Mouse (Mus musculus) embryonic facial prominence, embryonic 11.5 days (tissue): ENCODE measurements around the gene Slc6a5. TPM values are rescaled to one million over a fixed set of nuclear protein-coding genes. Genes with fewer than 3 reads are reported as not detected.

ENCODE experiments used
- ATAC-seq: fragments of 200-750 bp; cut with Nextera tagmentation; replicated peaks from 2 replicates; pipeline ENCODE4 v1.8.0; 2017; ENCODE audit warnings: low read depth; ENCODE audit not compliant: insufficient number of reproducible peaks, low FRiP score, low TSS enrichment
- DNase-seq: peaks from one replicate; pipeline ENCODE4 v3.0.0-alpha.2; 2015; ENCODE audit warnings: low spot score
- H3K27ac ChIP-seq: fragments of 300-500 bp; sonication (generic); replicated peaks from 2 replicates; pipeline ENCODE4 v1.5.1; 2014; ENCODE audit warnings: mild to moderate bottlenecking, low read depth, low read length, control low read depth
- H3K27me3 ChIP-seq: fragments of 300-500 bp; sonication (generic); 2 replicates; pipeline ENCODE4 v1.6.1; 2014; ENCODE audit warnings: mild to moderate bottlenecking, low read length, moderate library complexity, mixed read lengths; ENCODE audit not compliant: control insufficient read depth, insufficient read depth
- H3K36me3 ChIP-seq: fragments of 300-500 bp; sonication (generic); replicated peaks from 2 replicates; pipeline ENCODE4 v1.6.1; 2014; ENCODE audit warnings: low read depth, mild to moderate bottlenecking, low read length, moderate library complexity, mixed read lengths; ENCODE audit not compliant: control insufficient read depth, insufficient read depth
- H3K4me1 ChIP-seq: fragments of 300-500 bp; sonication (generic); 2 replicates; pipeline ENCODE4 v1.6.1; 2014; ENCODE audit warnings: low read length, mixed read lengths; ENCODE audit not compliant: control insufficient read depth, insufficient read depth
- H3K4me2 ChIP-seq: fragments of 300-500 bp; sonication (generic); 2 replicates; pipeline ENCODE4 v1.6.1; 2014; ENCODE audit warnings: low read depth, mild to moderate bottlenecking, control low read depth, low read length, moderate library complexity
- H3K4me3 ChIP-seq: fragments of 300-500 bp; sonication (generic); 2 replicates; pipeline ENCODE4 v1.5.1; 2014; ENCODE audit warnings: low read depth, low read length, control low read depth
- H3K9ac ChIP-seq: fragments of 300-500 bp; sonication (generic); replicated peaks from 2 replicates; pipeline ENCODE4 v1.6.1; 2014; ENCODE audit warnings: mild to moderate bottlenecking, control low read depth, low read length
- H3K9me3 ChIP-seq: fragments of 300-500 bp; sonication (generic); replicated peaks from 2 replicates; pipeline ENCODE4 v1.6.1; 2016; ENCODE audit warnings: mild to moderate bottlenecking, low read length, inconsistent platforms, mixed read lengths; ENCODE audit not compliant: control insufficient read depth
- WGBS: fragments of 180-500 bp; shearing (Covaris S2); extraction: QIAGEN DNeasy Blood & Tissue Kit; methylation state at CpG from one replicate; pipeline ENCODE4 v1.1.7; 2014; 5-methylcytosine and 5-hydroxymethylcytosine counted together
- polyA plus RNA-seq: library from polyadenylated mRNA; unstranded; fragments of >200 nt; fragmentation: Nextera tagmentation; extraction: Ambion mirVana; gene quantifications from 2 replicates; pipeline ENCODE4 v1.2.1, GENCODE M21; 2014

Slc6a5 gene
- polyA plus RNA-seq, 1 experiment from 2014 or later: 0.06 TPM

DNA sequence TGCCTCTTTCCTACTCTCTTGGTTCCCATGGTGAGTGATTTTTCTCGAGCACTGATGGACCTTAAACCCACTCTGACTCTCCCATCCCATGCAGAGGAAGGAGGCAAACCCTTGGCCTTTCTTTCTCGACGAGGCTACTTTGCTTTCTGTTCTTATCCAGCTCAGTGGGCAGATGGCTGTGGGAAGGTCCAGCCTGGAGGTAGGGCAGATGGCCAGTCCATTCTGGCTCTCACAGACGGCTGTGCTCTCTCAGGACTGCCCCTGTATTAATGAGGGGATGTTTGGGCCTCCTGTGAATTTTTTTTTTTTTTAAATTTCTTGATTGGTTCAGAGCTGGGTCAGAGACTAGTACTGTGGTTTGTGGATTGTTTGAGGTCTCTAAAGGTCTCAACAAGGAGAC, 59.6 kb downstream of the Slc6a5 start:
- Histone ChIP-seq H3K9ac (no peak overlapping the region), H3K4me3 (no peak overlapping the region), H3K27me3 (peaks cover 10% of the 10 kb centered on the region), H3K9me3 (no peaks in the 10 kb centered on the region), H3K27ac (no peak overlapping the region), H3K4me2 (no peak overlapping the region), H3K4me1 (no peaks in the 10 kb centered on the region), H3K36me3 (no peaks in the 10 kb centered on the region)
- WGBS: 57% methylated on average over 4 of the region's 4 CpGs
- DNase-seq (no peak), ATAC-seq (no peak)

DNA sequence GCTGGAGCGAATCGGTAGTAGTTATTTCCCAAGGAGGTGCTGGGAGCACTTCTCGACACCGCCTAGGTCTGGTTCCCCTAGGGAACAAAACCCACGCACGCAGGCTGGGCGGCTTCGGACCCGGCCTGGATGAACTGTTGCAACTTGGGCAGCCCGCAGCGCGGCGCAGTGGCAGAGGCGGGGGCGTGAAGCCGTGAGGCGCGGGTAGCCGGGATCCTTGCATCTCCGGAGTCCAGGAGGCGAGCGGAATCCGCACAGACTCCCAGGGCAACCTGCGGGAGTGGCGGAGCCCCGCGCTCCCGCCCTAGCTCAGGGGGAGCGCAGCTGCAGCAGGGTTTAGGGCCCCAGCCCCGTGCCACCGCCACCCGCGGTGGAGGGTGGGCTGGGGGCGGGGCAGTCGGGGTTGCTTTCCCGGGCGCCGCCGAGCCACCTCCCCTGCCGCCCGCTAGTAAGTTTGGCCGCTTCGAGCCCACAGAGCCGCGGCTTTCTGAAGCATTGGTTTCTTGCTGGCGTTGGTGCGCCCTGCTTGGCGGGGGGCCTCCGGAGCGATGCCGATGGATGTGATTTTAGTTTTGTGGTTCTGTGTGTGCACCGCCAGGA, 65.0 kb downstream of the Slc6a5 start, which contains the start of gene Nell1:
Gene Nell1 (plus strand): TSS at position 24 of the 600 bp plus-strand sequence.
- Histone ChIP-seq H3K9me3 (no peaks in the 10 kb centered on the region), H3K9ac (peak within 1 kb of the TSS; percentile 59), H3K4me2 (peak within 1 kb of the TSS; percentile 92), H3K4me1 (peaks cover 2% of the 10 kb centered on the region; the same call in 1 of the 2 replicates), H3K36me3 (no peaks in the 10 kb centered on the region), H3K4me3 (peak within 1 kb of the TSS; percentile 48), H3K27me3 (peaks cover 43% of the 10 kb centered on the region), H3K27ac (no peak within 1 kb of the TSS)
- WGBS: under 1% methylated on average over 52 of the region's 52 CpGs
- DNase-seq: peak; percentile 55
- 0 out of 2 replicates have a peak, but pooled peaks have one; percentile 11 for ATAC-seq

DNA sequence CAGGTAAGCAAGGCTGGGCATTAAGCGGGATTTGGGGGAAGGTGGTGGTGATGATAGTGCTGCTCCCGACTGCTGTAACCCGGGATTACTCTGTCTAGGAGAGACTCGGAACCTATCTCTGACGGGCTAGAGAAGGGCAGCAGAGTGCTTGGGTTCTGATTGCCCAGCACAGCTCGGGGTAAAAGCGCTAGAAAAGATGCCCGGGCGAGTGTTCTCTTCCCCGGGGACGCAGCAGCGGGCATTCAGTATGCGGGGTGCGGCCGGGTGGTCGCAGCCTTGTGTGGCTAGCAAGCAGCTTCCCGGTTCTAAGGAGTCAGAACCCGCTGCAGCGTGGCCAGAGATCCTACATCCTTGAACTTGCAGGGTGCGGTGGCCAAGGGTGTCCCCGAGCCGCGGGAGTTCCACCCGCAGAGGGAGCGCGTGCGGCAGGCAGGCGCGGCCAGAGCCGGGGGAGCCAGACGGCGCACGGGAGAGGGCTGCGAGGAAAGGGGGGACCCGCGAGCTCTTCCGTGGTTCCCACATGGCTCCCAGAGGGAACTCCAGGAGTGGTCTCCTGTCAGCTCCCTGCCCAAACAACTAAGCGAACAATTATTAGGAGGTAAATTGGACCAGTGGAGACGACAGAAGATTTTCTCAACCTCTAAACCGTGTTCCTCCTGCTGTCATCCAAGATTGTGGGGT, 65.6 kb downstream of the Slc6a5 start:
- H3K27ac ChIP-seq: no peak overlapping the region
- peak overlapping the region; percentile 48 for H3K4me3 ChIP-seq
- ATAC-seq (peak; percentile 1; the same call in 1 of the 2 replicates), DNase-seq (no peak)
- peak overlapping the region; percentile 59 for H3K9ac ChIP-seq
- H3K4me1 ChIP-seq: peaks cover 2% of the 10 kb centered on the region; the same call in 1 of the 2 replicates
- H3K36me3 ChIP-seq: no peaks in the 10 kb centered on the region
- WGBS: under 1% methylated on average over 40 of the region's 40 CpGs
- H3K9me3 ChIP-seq: no peaks in the 10 kb centered on the region
- peaks cover 43% of the 10 kb centered on the region for H3K27me3 ChIP-seq
- H3K4me2 ChIP-seq: peak overlapping the region; percentile 92

DNA sequence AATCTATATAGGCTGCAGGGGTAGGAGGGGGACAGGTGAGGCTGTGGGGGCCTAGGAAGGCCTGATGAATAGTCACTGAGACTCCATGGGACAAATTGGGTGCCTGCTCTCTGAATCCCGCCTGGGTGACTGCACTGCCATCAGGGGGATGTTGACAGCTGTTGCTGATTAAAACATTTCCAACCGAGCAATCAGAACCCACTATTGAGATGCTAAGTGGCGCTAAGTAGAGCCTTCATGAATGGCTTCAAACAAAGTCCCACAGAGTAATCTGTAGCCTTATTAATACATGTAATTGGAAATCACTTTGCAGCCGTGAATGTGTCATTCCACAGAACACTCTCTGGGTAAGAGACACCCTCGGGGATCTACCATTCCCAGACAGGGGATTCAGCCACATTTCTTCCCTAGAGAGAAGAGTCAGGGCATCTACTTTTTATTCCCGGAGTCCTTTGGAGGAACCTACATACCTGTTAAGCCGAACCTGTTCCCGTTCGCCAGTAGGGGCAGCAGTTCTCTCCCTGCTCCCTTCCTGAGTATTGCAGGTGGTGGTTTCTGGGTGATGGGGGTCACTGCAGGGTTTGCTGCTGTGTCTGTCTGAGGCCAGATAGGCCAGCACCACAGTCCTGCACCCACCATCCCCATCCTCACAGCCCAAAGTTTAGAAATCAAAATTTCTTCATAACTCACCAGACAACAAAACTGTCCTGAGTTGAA, 71.7 kb downstream of the Slc6a5 start:
- H3K27me3 ChIP-seq: peaks cover 13% of the 10 kb centered on the region

DNA sequence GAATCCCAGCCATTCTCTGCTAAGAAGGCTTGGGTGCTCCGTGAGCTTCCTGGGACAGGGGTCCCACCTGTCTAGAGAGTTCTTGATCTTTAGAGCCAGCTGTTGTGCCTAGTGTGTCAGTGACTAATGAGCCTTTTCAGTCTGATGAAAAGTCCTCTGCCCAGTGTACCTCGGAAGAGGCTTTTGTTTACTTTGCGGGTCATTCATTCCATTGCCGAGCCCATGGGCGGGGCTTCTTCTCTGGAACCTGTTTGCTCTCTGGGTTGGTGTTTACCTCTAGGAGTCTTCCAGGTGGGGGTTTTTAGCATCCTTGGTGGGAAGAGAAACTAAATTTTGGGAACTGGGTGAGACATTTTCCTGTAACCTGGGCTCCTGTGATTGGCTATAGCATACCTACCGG, 74.8 kb downstream of the Slc6a5 start:
- Histone ChIP-seq H3K4me1 (no peaks in the 10 kb centered on the region), H3K4me2 (no peak overlapping the region), H3K27ac (no peak overlapping the region), H3K27me3 (no peaks in the 10 kb centered on the region), H3K4me3 (no peak overlapping the region), H3K9me3 (no peaks in the 10 kb centered on the region), H3K36me3 (no peaks in the 10 kb centered on the region; the same call in 1 of the 2 replicates), H3K9ac (no peak overlapping the region)
- ATAC-seq (no peak), DNase-seq (no peak)
- 29% methylated on average over 6 of the region's 6 CpGs for WGBS

More for the DNA sequence above, 71.7 kb downstream of the Slc6a5 start:
- no peak overlapping the region for H3K27ac ChIP-seq
- H3K9ac ChIP-seq: no peak overlapping the region
- WGBS: 13% methylated on average over 9 of the region's 9 CpGs
- H3K4me3 ChIP-seq: no peak overlapping the region
- ATAC-seq (no peak), DNase-seq (no peak)
- no peak overlapping the region for H3K4me2 ChIP-seq
- H3K4me1 ChIP-seq: no peaks in the 10 kb centered on the region
- H3K36me3 ChIP-seq: no peaks in the 10 kb centered on the region; the same call in 1 of the 2 replicates
- no peaks in the 10 kb centered on the region for H3K9me3 ChIP-seq

DNA sequence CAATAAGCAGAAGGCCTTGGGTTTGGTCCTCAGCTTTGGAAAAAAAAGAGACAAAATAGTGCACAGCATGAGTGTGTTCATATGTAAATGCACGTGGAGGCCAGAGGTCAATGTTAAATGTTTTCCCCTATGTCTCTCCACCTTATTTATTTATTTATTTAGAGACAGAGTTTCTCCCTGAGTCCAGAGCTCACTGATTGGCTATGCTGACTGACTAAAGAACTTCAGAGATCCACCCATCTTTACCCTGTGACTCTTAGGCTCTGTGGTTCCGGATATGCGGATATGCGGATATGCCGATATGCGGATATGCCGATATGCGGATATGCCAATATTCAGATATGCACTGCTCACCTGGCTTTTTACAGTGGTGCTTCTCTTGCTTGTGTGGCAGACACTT, 76.0 kb downstream of the Slc6a5 start:
- ATAC-seq (no peak), DNase-seq (no peak)
- 89% methylated on average over 8 of the region's 8 CpGs for WGBS
- no peak overlapping the region for H3K9ac ChIP-seq
- H3K4me3 ChIP-seq: no peak overlapping the region
- no peaks in the 10 kb centered on the region for H3K4me1 ChIP-seq
- H3K27me3 ChIP-seq: no peaks in the 10 kb centered on the region
- H3K27ac ChIP-seq: no peak overlapping the region
- no peaks in the 10 kb centered on the region; the same call in 1 of the 2 replicates for H3K36me3 ChIP-seq
- no peak overlapping the region for H3K4me2 ChIP-seq
- H3K9me3 ChIP-seq: no peaks in the 10 kb centered on the region

DNA sequence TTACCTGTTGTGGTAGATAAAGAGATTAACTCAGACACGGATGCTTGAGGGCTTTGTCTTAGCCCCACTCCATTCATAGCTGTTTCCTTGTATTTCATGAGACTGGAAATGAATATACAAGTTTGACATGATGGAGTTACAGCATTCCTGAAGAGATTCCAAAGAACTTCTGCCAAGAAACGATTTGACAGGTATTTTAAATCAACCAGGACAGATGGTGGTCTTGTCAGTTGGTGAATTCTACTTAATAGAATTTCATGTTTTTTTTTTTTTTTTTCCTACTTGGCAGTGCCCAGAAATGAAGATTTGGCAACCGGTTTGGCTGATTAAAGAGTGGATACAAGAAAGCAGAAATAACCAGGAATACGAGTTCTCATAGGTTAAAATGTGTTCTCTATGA, 89.4 kb downstream of the Slc6a5 start:
- 83% methylated on average over 4 of the region's 4 CpGs for WGBS
- H3K27ac ChIP-seq: no peak overlapping the region
- H3K4me1 ChIP-seq: no peaks in the 10 kb centered on the region
- H3K27me3 ChIP-seq: no peaks in the 10 kb centered on the region
- no peak overlapping the region for H3K9ac ChIP-seq
- H3K36me3 ChIP-seq: no peaks in the 10 kb centered on the region
- ATAC-seq: no peak
- H3K4me2 ChIP-seq: no peak overlapping the region
- no peak overlapping the region for H3K4me3 ChIP-seq
- H3K9me3 ChIP-seq: no peaks in the 10 kb centered on the region
- DNase-seq: no peak

DNA sequence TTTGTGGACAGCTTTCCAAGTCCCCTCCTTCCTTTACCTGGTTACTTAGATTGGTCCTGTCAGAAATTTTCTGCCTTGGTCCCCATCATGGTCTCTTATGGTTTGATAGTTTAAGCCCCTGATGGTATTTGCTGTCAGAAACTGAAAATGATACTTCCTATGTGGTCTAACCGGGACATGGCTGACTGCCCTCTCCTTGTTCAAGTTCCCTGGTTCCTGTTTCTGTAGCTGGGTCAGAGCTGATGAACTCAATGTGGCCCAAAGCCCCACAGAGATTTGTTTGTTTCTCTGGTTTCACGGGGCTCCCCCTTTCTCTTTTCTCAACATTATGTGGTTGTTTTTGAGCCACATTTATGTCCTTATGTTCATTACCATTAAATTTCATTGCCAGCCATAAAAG, 95.3 kb downstream of the Slc6a5 start:
- no peaks in the 10 kb centered on the region for H3K4me1 ChIP-seq
- DNase-seq (no peak), ATAC-seq (no peak)
- WGBS: 54% methylated on average over 2 of the region's 2 CpGs
- H3K9me3 ChIP-seq: no peaks in the 10 kb centered on the region
- H3K27ac ChIP-seq: no peak overlapping the region
- H3K9ac ChIP-seq: no peak overlapping the region
- H3K4me3 ChIP-seq: no peak overlapping the region
- no peaks in the 10 kb centered on the region for H3K36me3 ChIP-seq
- no peaks in the 10 kb centered on the region for H3K27me3 ChIP-seq
- H3K4me2 ChIP-seq: no peak overlapping the region
